Mouse (Mus musculus) olfactory bulb, adult 2 months (tissue): ENCODE data around the gene Il10.

Source experiments
- CTCF ChIP-seq: fragments of 200-500 bp; IDR thresholded peaks from 2 replicates; pipeline ENCODE4 v1.5.1; 2012; ENCODE audit warnings: low read depth, mild to moderate bottlenecking, low read length, moderate library complexity; ENCODE audit not compliant: insufficient read depth
- POLR2A ChIP-seq: fragments of 200-500 bp; IDR thresholded peaks from 2 replicates; pipeline ENCODE4 v1.6.1; 2012; ENCODE audit warnings: mild to moderate bottlenecking, low read depth, low read length, moderate library complexity; ENCODE audit not compliant: insufficient read depth

DNA sequence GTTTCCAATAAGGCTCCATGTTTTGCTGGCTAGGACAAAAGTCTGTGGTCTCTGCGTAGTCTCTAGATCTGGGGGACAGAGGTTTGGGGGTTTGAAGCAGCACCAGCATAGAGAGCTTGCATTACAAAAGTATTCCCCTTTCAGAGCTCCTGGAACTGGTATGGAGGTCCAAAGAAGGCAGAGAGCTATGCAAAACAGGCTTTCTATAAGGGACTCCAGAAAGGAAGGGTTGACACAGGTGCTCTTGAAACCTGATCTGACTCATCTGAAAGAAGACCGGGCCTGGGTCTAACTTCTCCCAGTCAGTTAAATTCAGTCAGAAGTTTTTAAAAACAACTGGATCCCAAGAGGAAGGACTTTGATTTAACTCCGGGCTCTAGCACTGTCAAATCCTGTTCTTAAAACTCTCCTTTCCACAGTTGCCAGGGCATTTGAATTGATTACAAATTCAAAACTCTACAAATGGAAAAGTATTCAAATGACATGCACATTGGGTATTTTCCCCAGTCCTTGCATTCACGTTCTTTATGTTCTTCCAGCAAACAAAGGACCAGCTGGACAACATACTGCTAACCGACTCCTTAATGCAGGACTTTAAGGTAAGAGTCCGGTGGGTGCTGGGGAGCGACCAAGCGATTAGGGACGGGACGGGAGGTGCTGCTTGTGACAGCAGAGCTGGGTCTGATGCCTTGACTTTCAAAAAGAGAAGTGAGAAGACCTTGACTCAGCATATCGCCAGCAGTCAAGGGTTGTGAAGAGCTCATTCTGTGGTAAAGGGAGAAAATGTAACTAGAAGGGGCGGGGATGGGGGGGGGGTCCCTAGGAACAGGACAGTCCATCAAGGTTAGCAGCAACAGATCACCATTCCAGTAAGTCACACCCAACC, 1.0 kb downstream of the Il10 start:
- TF ChIP-seq CTCF (no peak), POLR2A (no peak)
